Mouse (Mus musculus): ENCODE measurements at regions not wholly inside any gene's neighbourhood (a gene's known extent, or its start where the extent isn't known, plus 50 kb on each side); places are given as distances from the start of the nearest gene placed in this dataset.
"Not testable (repeated sequence)": the region's sequence is repeated elsewhere in the genome, so short reads cannot be mapped to it uniquely, and the experiment has no call there.

GRCm38 (mm10) chr13:57055409-57056195 lies 159.8 kb upstream of the Trpc7 start:
- in situ Hi-C loops (cut with MboI, MseI): no loop called here

GRCm38 (mm10) chr13:57053361-57053760 lies 157.6 kb upstream of the Trpc7 start:
- in situ Hi-C loops (cut with MboI, MseI): no loop called here

DNA sequence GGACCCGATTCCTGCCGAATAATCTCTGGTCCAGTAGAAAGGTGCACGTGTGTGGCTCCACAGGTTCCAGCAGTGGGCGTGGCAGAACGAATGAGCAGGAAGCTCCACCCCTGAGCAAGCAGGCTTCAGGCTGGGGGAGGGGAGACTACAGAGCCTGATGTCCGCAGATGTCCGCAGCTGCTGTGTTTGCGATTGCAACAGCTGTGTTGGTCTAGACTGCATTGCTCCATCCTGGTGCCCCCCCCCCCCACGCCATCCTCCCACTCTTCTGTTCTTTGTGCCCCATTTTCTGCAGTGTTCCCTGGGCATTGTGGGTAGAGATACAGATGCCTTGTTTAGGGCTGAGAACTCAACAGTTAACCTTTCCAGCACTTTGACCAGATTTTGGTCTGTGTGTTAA lies 150.3 kb upstream of the Trpc7 start:
- in situ Hi-C loops (cut with MboI, MseI): not testable (repeated sequence)

DNA sequence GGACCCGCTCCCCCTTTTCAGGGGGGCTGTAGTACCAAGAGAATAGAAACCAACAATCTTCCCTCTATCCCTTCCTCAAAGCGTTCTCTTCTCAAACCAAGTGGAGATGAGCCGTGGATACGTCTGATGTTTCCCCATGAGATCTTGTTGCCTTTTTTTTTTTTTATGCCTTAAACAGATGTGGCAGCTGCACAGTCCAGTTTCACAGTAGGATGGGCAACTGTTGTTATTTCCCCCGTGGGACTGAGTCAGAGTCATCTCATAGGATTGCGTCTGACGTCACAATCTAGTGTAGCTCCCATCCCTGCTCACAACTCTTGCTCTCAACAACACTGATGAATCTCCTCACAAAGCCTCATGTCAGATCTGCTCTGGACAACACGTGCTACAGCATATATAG lies 148.7 kb upstream of the Trpc7 start:
- in situ Hi-C loops (cut with MboI, MseI): no loop called here

DNA sequence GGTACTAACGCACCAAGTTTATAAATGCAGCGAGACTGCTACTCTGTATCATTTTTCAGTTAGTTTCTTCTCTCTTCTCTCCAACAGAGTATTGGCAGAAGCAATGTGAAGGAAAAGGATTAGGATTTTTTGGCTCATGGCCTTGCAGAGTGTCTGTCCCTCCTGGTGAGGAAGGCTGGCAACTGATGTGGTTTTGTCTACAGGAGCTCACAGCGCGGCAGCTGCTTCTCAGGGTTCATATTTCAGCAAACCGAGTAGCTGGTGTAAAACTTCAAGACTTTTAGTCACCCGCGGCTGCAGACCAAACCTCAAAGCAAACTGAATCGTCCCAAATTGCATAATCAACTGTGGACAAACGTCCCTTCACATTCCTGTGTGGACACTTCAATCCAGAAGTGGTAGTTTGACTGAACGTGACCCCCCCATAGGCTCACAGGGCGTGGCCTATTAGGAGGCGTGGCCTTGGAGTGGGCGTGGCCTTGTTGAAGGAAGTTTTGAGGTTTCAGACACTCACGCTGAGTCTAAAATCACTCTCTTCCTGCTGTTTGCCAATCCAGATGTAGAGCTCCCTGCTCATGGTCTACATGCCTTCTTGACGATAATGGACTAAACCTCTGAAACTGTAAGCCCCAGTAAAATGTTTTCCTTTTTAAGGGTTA lies 147.7 kb upstream of the Trpc7 start:
- in situ Hi-C loops (cut with MboI, MseI): no loop called here

DNA sequence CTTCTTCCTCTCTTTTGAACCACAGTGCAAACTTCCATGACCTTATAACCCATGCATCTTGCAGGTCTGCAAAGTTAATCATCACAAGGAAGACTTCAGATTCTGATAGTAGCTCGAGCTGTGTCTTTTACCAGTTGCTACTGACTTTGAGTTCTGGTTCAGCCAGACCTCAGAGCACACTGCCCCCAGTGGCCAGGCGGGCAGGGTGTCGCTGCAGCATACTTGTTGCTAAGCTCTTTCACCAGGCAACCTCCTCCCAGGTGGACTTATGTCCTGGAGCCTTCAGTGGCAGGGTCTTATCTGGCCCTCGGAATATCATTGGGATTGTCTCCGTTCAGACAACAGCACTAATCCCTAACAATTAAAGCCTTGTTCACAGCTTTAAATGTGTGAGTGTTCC lies 146.7 kb upstream of the Trpc7 start:
- in situ Hi-C loops (cut with MboI, MseI): no loop called here

GRCm38 (mm10) chr13:57032871-57033270 lies 137.1 kb upstream of the Trpc7 start:
- in situ Hi-C loops (cut with MboI, MseI): no loop called here

DNA sequence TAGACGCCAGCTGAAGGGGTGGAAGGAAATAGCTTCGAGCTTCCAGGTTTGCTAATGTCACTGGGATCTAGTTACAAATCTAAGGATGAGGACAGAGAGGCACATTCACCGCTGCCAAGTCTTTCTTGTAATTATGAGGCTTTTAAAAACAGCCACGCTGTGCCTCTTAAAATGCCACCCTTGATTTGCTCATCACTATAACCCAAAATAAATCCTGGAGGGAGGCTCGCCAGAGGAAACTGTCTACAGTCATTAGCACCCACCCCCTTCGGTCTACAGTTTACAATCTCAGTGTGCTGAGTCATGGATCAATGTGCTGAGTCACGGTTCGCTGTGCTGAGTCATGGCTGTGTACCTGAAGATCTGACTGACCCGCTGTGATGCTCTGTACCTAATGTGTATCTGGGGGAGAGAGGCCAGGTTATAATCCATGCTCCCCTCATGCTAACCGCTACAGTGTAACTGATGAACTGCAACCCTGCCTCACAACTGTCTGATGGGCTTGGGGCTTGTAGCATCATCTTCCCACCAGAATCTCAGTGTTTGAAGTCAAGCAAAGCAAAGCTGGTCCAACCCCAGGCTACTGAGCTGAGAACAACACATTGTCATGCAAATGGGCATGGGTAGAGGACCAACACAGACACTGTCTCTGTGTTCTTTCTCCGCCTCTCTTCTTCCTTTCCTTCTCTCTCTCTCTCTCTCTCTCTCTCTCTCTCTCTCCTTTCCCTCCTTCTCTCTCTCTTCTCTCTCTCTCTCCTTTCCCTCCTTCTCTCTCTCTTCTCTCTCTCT lies 122.0 kb upstream of the Trpc7 start:
- in situ Hi-C loops (cut with MboI, MseI): no loop called here

GRCm38 (mm10) chr13:57016465-57017272 lies 120.9 kb upstream of the Trpc7 start:
- in situ Hi-C loops (cut with MboI, MseI): no loop called here

DNA sequence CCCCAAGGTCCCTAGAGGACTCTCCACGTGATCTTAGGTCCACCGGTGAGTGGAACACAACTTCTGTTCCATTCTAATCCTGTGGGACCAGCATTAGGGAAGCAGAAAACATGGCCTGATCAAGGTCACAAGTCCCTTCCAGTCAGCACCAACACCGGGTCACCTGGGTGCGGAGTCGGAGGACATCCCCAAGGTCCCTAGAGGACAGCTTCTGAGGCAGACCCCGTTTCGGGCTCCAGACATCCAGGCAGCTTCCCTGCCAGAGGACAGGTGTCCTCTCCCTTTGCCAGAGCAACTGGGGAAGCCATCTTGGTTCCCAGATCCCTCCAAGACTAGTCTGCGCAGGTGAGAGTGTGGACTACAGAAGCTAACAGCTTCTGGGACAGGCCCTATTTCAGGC lies 111.4 kb upstream of the Trpc7 start:
- in situ Hi-C loops (cut with MboI, MseI): not testable (repeated sequence)

- in situ Hi-C loops (cut with MboI, MseI): no loop called here
Measured at GRCm38 (mm10) chr13:57003565-57004132, 107.9 kb upstream of the Trpc7 start.

DNA sequence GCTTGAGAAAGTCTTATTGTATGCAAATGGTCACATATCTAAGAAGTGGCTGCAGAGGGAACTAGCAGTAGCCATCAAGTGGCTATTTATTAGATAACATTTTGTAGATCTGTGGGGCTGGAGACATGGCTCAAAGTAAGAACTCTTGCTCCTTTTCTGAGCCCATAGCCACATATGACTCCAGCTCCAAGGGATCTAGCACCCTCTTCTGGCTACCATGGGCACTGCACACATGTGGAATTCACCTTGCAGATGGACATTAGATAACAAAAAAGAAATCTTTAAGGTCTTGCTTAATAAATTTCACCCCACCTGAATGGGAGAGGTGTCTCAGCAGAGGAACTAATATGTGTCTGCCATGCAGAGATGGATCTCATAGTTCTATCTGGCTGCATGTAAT lies 96.2 kb upstream of the Trpc7 start:
- in situ Hi-C loops (cut with MboI, MseI): no loop called here

- in situ Hi-C loops (cut with MboI, MseI): no loop called here
Measured at GRCm38 (mm10) chr13:56974063-56974462, 78.3 kb upstream of the Trpc7 start.

DNA sequence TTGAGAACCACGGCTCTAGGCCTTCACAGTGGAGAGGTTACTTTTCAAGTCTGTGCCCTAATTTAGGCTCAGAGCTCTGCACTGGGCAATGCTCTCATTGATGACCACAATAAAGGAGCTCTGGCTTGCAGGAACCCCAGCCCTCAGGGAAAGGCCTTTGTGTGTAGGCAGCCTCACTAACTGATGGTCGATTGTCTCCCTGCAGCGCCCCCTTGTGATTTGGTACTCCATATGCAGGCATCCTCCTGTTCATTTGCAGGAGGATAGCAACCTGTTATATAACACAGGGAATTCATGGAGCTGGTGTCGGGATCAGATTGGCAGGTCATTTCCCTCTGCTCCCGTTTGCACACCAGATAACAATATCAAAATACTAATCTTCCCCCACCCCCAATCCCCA lies 59.6 kb upstream of the Trpc7 start:
- in situ Hi-C loops (cut with MboI, MseI): no loop called here

GRCm38 (mm10) chr13:56948086-56948485 lies 52.3 kb upstream of the Trpc7 start:
- in situ Hi-C loops (cut with MboI, MseI): no loop called here

DNA sequence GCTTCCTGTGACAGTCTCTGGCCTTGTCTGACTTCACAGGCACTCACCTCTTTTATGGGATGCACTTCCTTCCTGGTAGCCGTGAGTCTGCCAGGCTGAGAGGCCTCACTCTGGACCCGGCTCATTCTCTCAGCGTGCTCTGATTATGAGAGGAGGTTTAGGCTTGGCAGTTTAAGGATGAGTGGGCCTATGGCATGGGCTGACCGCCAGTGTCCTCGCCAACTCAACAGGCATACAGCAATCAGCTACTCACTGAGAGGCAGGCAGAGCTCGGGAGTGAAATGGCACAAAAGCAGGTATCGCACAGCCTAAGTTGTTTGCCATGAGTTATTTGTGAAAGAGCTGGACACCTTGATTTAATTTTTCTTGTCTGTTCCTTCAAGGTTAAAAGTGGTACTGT lies 51.5 kb upstream of the Trpc7 start:
- in situ Hi-C loops (cut with MboI, MseI): no loop called here

All from T-helper 1 cell (primary cell).